14 mouse cellular contexts compared by ENCODE assay signal in genomic region chr14:45439387-45439786, GRCm38 (mm10).
"Had no signal": no experiment of that assay in that cellular context is flagged by ENCODE, and none has a peak within 500 bp of the region (broad histone marks: within the 10 kb centered on the region; RNA-seq: fewer than 3 reads in every experiment).

No protein-coding gene starts in this region.

- ATAC-seq: intestine, postnatal 0 days; liver, postnatal 0 days; lung, postnatal 0 days; midbrain, embryonic 13.5 days had no signal

- H3K4me3 ChIP-seq: limb, embryonic 15.5 days; midbrain, embryonic 13.5 days had no signal

- H3K4me2 ChIP-seq: limb, embryonic 15.5 days; liver, embryonic 11.5 days; lung, embryonic 14.5 days; midbrain, embryonic 13.5 days had no signal

- H3K36me3 ChIP-seq: limb, embryonic 15.5 days; midbrain, embryonic 13.5 days had no signal

- DNase-seq: kidney, postnatal 4 days; left cerebral cortex, postnatal 4 days; liver, postnatal 0 days; lung, embryonic 14.5 days; thymus, adult 2 months; thymus, postnatal 14 days had no signal

- H3K27me3 ChIP-seq: limb, embryonic 15.5 days; midbrain, embryonic 13.5 days had no signal

- H3K27ac ChIP-seq: limb, embryonic 15.5 days; liver, embryonic 14.5 days; macrophage; midbrain, embryonic 13.5 days; stomach, postnatal 0 days had no signal

- H3K9me3 ChIP-seq: limb, embryonic 15.5 days; midbrain, embryonic 13.5 days had no signal

- H3K9ac ChIP-seq: limb, embryonic 15.5 days; liver, embryonic 14.5 days; liver, postnatal 0 days; lung, embryonic 14.5 days; midbrain, embryonic 13.5 days had no signal

- H3K4me1 ChIP-seq: midbrain, embryonic 13.5 days had no signal
